Mouse (Mus musculus): ENCODE results near the gene Scai. TPM values are rescaled to one million over a fixed set of nuclear protein-coding genes. Genes with fewer than 3 reads are reported as not detected.
"Not testable (repeated sequence)": the region's sequence is repeated elsewhere in the genome, so short reads cannot be mapped to it uniquely, and the experiment has no call there.

The Scai gene
- polyA plus RNA-seq, 1 experiment: 22.6 TPM

DNA sequence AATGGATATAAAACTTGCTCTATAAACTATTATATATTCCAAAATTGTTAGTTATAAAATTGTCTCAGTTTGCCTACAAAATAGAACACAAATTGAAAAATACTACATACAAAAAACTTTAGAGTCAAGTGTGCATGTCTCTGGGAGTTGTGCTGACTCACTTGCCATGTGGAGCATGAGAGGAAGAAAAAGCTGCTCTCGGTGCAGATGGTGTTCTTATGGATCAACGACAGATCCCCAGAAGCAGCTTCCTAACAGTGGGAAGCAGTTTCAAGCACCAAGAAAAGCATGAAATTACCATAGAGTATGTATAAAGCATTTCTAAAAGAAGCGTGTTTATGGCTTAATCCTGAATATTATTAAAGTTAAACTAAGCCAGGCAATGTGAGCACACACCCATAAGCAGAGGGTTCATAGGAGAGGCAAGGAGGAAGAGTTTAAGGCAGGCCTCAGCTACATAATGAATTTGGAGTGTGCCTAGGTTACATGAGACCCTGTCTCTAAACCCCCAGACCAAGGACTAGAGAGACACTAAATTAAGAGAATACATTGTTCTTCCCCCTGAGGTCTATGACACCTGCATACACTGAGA lies 48.1 kb downstream of the Scai start:
- no peak overlapping the region for H3K4me3 ChIP-seq (ENCODE audit: insufficient read depth, low read length)
- no peak for TF ChIP-seq CTCF (IDR thresholded peaks at IDR 0.05; ENCODE audit: borderline replicate concordance, insufficient read depth, low read length)
- TF ChIP-seq POLR2A (IDR thresholded peaks at IDR 0.05; ENCODE audit: low read depth, low read length): no peak
- H3K27ac ChIP-seq (ENCODE audit: insufficient read depth, low read length): no peak overlapping the region
- H3K4me1 ChIP-seq (ENCODE audit: control insufficient read depth, insufficient read depth, low read length): no peaks in the 10 kb centered on the region

DNA sequence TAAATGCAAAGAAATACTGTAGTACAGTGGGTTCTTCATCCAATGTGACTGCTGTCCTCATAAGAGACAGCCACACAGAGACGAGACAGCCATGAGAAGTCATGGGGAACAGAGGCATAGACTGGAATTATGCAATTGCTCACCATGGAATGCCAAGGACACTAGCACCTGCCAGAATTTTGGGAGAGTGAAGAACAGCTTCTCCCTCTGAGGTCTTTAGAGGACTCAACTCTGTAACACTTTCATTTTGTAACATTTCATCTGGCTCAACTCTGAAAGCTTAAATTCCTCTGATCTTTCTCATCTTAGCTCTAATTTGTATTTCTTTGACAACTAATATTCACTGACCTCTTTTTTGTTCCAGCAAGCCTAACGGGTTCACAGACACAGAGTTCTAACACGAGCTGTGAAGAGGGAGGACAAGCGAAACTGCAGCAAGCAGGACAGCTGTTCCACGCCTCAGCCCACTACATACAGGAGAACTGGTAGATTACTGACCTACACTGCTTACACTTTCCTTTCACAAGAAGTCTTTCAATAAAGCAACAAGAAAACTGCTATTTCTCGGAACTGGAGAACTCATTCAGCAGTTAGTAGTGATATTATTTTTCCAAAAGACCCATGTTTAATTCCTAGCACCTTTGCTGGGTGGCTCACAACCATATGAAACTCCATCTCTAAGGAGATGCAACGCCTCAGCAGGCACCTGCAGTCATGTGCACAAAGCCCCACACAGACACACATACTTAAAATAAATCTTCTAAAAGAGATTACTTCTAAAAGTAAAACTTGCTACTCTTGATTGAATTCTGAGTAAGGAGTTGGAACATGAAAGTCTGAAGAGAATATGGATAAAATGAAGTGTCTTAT lies 49.7 kb downstream of the Scai start:
- H3K27ac ChIP-seq (ENCODE audit: insufficient read depth, low read length): no peak overlapping the region
- H3K4me1 ChIP-seq (ENCODE audit: control insufficient read depth, insufficient read depth, low read length): no peaks in the 10 kb centered on the region
- no peak overlapping the region for H3K4me3 ChIP-seq (ENCODE audit: insufficient read depth, low read length)
- no peak for TF ChIP-seq CTCF (IDR thresholded peaks at IDR 0.05; ENCODE audit: borderline replicate concordance, insufficient read depth, low read length)

GRCm38 (mm10) chr2:39129526-39130326 lies 60.8 kb downstream of the Scai start:
- H3K27ac ChIP-seq (ENCODE audit: insufficient read depth, low read length): no peak overlapping the region
- TF ChIP-seq CTCF (IDR thresholded peaks at IDR 0.05; ENCODE audit: borderline replicate concordance, insufficient read depth, low read length) (no peak), POLR2A (IDR thresholded peaks at IDR 0.05; ENCODE audit: low read depth, low read length) (no peak)
- no peaks in the 10 kb centered on the region for H3K4me1 ChIP-seq (ENCODE audit: control insufficient read depth, insufficient read depth, low read length)
- no peak overlapping the region for H3K4me3 ChIP-seq (ENCODE audit: insufficient read depth, low read length)

- no peak overlapping the region for H3K4me3 ChIP-seq (ENCODE audit: insufficient read depth, low read length)
- H3K4me1 ChIP-seq (ENCODE audit: control insufficient read depth, insufficient read depth, low read length): no peaks in the 10 kb centered on the region
- no peak overlapping the region for H3K27ac ChIP-seq (ENCODE audit: insufficient read depth, low read length)
- TF ChIP-seq CTCF (IDR thresholded peaks at IDR 0.05; ENCODE audit: borderline replicate concordance, insufficient read depth, low read length) (no peak), POLR2A (IDR thresholded peaks at IDR 0.05; ENCODE audit: low read depth, low read length) (no peak)
These were observed 66.4 kb downstream of the Scai start for GRCm38 (mm10) chr2:39124167-39124566.

GRCm38 (mm10) chr2:39121137-39121536 lies 69.4 kb downstream of the Scai start:
- no peaks in the 10 kb centered on the region for H3K4me1 ChIP-seq (ENCODE audit: control insufficient read depth, insufficient read depth, low read length)
- TF ChIP-seq POLR2A (IDR thresholded peaks at IDR 0.05; ENCODE audit: low read depth, low read length) (no peak), CTCF (IDR thresholded peaks at IDR 0.05; ENCODE audit: borderline replicate concordance, insufficient read depth, low read length) (no peak)
- no peak overlapping the region for H3K27ac ChIP-seq (ENCODE audit: insufficient read depth, low read length)
- H3K4me3 ChIP-seq (ENCODE audit: insufficient read depth, low read length): no peak overlapping the region

DNA sequence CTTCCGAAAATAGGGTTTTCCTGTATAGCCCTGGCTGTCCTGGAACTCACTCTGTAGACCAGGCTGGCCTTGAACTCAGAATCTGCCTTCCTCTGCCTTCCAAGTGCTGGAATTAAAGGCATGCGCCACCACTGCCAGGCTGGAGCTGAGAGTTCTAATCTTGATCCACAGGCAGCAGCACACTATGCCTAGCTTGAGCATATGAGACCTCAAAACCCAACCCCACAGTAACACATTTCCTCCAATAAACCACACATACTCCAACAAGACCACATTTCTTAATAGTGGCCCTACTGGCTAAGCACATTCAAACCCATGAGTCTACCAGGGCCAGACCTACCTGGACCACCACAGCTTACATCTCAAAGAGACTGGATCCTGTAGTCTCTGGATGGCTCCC lies 74.0 kb downstream of the Scai start:
- H3K4me3 ChIP-seq (ENCODE audit: insufficient read depth, low read length): no peak overlapping the region
- no peak overlapping the region for H3K27ac ChIP-seq (ENCODE audit: insufficient read depth, low read length)
- TF ChIP-seq POLR2A (IDR thresholded peaks at IDR 0.05; ENCODE audit: low read depth, low read length) (no peak), CTCF (IDR thresholded peaks at IDR 0.05; ENCODE audit: borderline replicate concordance, insufficient read depth, low read length) (no peak)
- no peaks in the 10 kb centered on the region for H3K4me1 ChIP-seq (ENCODE audit: control insufficient read depth, insufficient read depth, low read length)

DNA sequence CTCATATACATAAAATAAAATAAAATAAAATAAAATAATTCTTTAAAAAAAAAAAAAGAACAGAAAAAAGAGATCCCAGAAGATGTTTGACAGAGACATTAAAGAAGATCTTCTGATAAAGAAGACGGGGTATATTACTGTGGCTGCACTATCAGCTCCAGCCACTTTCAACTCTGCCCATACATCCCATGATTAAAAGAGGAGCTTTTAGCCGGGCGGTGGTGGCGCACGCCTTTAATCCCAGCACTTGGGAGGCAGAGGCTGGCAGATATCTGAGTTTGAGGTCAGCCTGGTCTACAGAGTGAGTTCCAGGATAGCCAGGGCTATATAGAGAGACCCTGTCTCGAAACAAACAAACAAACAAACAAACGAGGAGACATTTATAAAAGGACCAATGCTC lies 76.4 kb downstream of the Scai start:
- TF ChIP-seq CTCF (IDR thresholded peaks at IDR 0.05; ENCODE audit: borderline replicate concordance, insufficient read depth, low read length) (no peak), POLR2A (IDR thresholded peaks at IDR 0.05; ENCODE audit: low read depth, low read length) (no peak)

DNA sequence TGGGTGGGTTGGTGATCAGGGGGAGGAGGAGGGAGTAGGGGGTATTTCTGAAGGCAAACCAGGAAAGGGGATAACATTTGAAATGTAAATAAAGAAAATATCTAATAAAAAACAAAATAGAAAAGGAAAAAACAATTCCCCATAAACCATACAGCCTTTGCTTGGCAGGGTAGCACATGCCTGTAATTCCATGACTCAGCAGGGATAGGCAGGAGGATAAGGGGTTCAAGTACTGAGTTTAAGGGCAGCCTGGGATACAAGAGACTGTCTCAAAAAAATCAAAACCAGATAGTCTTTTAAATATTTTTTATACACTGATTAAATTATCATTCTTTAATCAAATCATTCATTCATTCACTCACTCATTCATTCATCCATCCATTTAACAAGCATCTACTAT lies 80.0 kb downstream of the Scai start:
- Histone ChIP-seq H3K27ac (ENCODE audit: insufficient read depth, low read length) (no peak overlapping the region), H3K4me1 (ENCODE audit: control insufficient read depth, insufficient read depth, low read length) (no peaks in the 10 kb centered on the region), H3K4me3 (ENCODE audit: insufficient read depth, low read length) (no peak overlapping the region)
- TF ChIP-seq CTCF (IDR thresholded peaks at IDR 0.05; ENCODE audit: borderline replicate concordance, insufficient read depth, low read length) (no peak), POLR2A (IDR thresholded peaks at IDR 0.05; ENCODE audit: low read depth, low read length) (no peak)

More for the DNA sequence above, 76.4 kb downstream of the Scai start:
- Histone ChIP-seq H3K27ac (ENCODE audit: insufficient read depth, low read length) (no peak overlapping the region), H3K4me3 (ENCODE audit: insufficient read depth, low read length) (no peak overlapping the region), H3K4me1 (ENCODE audit: control insufficient read depth, insufficient read depth, low read length) (no peaks in the 10 kb centered on the region)

DNA sequence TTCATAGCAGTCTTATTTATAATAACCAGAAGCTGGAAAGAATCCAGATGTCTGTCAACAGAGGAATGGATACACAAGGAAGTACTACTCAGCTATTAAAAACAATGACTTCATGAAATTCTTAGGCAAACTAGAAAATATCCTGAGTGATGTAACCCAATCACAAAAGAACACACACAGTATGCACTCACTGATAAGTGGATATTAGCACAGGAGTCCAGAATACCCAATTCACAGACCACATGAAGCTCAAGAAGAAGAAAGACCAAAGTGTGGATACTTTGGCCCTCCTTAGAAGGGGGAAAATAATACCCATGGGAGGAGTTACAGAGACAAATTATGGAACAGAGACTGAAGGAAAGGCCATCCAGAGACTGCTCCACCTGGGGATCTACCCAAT lies 80.8 kb downstream of the Scai start:
- not testable (repeated sequence) for H3K4me1 ChIP-seq (ENCODE audit: control insufficient read depth, insufficient read depth, low read length); H3K27ac ChIP-seq (ENCODE audit: insufficient read depth, low read length); H3K4me3 ChIP-seq (ENCODE audit: insufficient read depth, low read length)

GRCm38 (mm10) chr2:39099951-39100350 lies 90.6 kb downstream of the Scai start:
- not testable (repeated sequence) for H3K4me3 ChIP-seq (ENCODE audit: insufficient read depth, low read length); H3K4me1 ChIP-seq (ENCODE audit: control insufficient read depth, insufficient read depth, low read length); H3K27ac ChIP-seq (ENCODE audit: insufficient read depth, low read length)

All from embryonic fibroblast, embryonic 13.5 days (primary cell).